Mouse (Mus musculus) monocyte, adult 2 months (primary cell): ENCODE results near the gene Trmo.

ENCODE experiments used
- DNase-seq, 2 experiments: peaks; one replicate each; pipeline ENCODE4 v3.0.0; 2022; ENCODE audit warnings: low spot score in 2 of 2, low read depth in 1 of 2

The Trmo gene

GRCm38 (mm10) chr4:46371030-46371429 is 18.2 kb downstream of the Trmo start:
- no peak for DNase-seq

GRCm38 (mm10) chr4:46370406-46370805 is 18.8 kb downstream of the Trmo start:
- no peak for DNase-seq

- no peak for DNase-seq
Observed at GRCm38 (mm10) chr4:46369070-46369469, 20.2 kb downstream of the Trmo start.

GRCm38 (mm10) chr4:46367487-46367959 is 21.7 kb downstream of the Trmo start:
- no peak for DNase-seq

GRCm38 (mm10) chr4:46364360-46364759 is 24.9 kb downstream of the Trmo start:
- no peak for DNase-seq

- no peak for DNase-seq
Observed at GRCm38 (mm10) chr4:46361258-46361657, 28.0 kb downstream of the Trmo start.

GRCm38 (mm10) chr4:46359539-46360253 is 29.5 kb downstream of the Trmo start:
- no peak for DNase-seq

- peak in 1 of 2 experiments; percentile 51 for DNase-seq
Observed at GRCm38 (mm10) chr4:46356351-46357133, 32.7 kb downstream of the Trmo start.

GRCm38 (mm10) chr4:46353045-46353444 is 36.2 kb downstream of the Trmo start:
- DNase-seq = no peak

- DNase-seq = no peak
Observed at GRCm38 (mm10) chr4:46349530-46349929, 39.7 kb downstream of the Trmo start.

GRCm38 (mm10) chr4:46348897-46349296 is 40.3 kb downstream of the Trmo start:
- DNase-seq = no peak

GRCm38 (mm10) chr4:46347580-46348515 is 41.4 kb downstream of the Trmo start:
- no peak for DNase-seq

- DNase-seq = no peak
Observed at GRCm38 (mm10) chr4:46347141-46347540, 42.1 kb downstream of the Trmo start.

- DNase-seq = no peak
Observed at GRCm38 (mm10) chr4:46346221-46346620, 43.0 kb downstream of the Trmo start.

GRCm38 (mm10) chr4:46345773-46346100 is 43.5 kb downstream of the Trmo start:
- DNase-seq = no peak

- no peak for DNase-seq
Observed at GRCm38 (mm10) chr4:46345056-46345772, 44.0 kb downstream of the Trmo start.

- peak; percentile 5 to 23 for DNase-seq
Observed at GRCm38 (mm10) chr4:46344288-46344687, 44.9 kb downstream of the Trmo start.

- no peak for DNase-seq
Observed at GRCm38 (mm10) chr4:46343596-46344260, 45.5 kb downstream of the Trmo start, which contains the start of gene Foxe1. TSS of gene Foxe1 (plus strand) at chr4:46343609.

- no peak for DNase-seq
Observed at GRCm38 (mm10) chr4:46342711-46343286, 46.4 kb downstream of the Trmo start.
